ENCODE assay signal across 8 mouse cellular contexts in the genomic region with DNA sequence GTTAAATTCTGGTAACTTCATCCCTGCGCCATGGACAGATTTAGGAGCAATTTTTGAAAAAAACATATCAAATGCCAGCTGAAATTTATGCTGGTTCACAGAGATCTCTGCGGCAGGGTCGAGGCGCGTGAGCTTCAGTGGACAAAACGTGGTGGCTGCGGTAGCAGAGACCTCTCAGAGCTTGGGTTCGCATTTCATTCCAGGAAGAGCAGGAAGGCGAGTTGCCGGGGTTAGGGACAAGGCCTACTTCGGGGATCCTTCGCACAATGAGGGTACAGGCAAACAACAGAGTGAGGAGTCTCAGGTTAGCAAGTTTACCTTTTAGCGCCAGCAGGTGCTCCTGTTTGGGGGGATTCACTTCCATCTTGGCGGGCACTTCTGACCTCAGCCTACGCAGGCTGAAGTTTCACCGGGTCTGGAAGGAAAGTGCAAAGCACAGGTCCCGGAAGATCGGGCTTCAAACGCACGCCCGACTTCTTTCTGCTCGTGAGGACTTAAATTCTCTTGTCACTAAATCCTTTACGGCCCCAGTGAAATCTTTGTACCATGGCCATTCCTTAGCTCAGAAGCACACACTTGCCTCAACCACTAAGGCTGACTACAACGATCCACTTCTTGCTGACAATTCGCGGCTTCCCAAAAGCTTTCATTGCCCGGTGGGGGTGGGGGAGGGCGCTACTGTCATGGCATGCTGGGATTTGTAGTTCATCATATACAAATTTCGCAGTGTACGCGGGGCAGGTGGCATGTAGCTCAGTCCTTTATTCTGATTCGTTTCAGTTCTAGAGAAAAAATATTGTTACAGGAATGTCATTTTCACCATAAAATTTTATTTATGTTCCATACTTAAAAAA. TPM values are rescaled to one million over a fixed set of nuclear protein-coding genes. Genes with fewer than 3 reads are reported as not detected.
A peak's percentile ranks its signal among the peaks of the same experiment; 100 is the strongest.
DNase-seq lines count a peak whose midpoint lies in the region; ATAC-seq and TF ChIP-seq lines count a peak whose summit lies in the region.

A gene (minus strand): TSS at position 674 of the 854 bp plus-strand sequence.

- ATAC-seq in forebrain, embryonic 12.5 days (ENCODE audit: low FRiP score): peak; percentile 90
- ATAC-seq in megakaryocyte-erythroid progenitor cell, adult 5-6 weeks (replicated peaks; ENCODE audit: low FRiP score, low TSS enrichment, poor library complexity, severe bottlenecking): peak; percentile 72

- TF ChIP-seq CTCF in lung, adult 2 months (IDR thresholded peaks at IDR 0.05; ENCODE audit: insufficient read depth, low read length): no peak
- no peak for TF ChIP-seq CTCF in thymus, adult 2 months (IDR thresholded peaks at IDR 0.05; ENCODE audit: borderline replicate concordance, control insufficient read depth, extremely low read depth, insufficient read depth, low read length, poor library complexity)

- H3K9me3 ChIP-seq in forebrain, embryonic 12.5 days: no peaks in the 10 kb centered on the region

- peaks cover 5% of the 10 kb centered on the region; the same call in 1 of the 2 replicates for H3K4me1 ChIP-seq in lung, adult 2 months (ENCODE audit: control insufficient read depth, insufficient read depth, low read length)
- H3K4me1 ChIP-seq in forebrain, embryonic 12.5 days: peaks cover 22% of the 10 kb centered on the region
- peaks cover 3% of the 10 kb centered on the region for H3K4me1 ChIP-seq in thymus, adult 2 months (replicated peaks; ENCODE audit: control insufficient read depth, insufficient read depth, low read length)

- peak within 1 kb of the TSS; percentile 68 for H3K4me2 ChIP-seq in forebrain, embryonic 12.5 days

- peak within 1 kb of the TSS; percentile 93 for H3K4me3 ChIP-seq in lung, adult 2 months (replicated peaks; ENCODE audit: extremely low read depth, low read depth, low read length)
- peak within 1 kb of the TSS; percentile 88 for H3K4me3 ChIP-seq in forebrain, embryonic 12.5 days (replicated peaks)
- peak within 1 kb of the TSS; percentile 82 for H3K4me3 ChIP-seq in thymus, adult 2 months (ENCODE audit: control insufficient read depth, insufficient read depth, low read length)

- peak; percentile 76 for DNase-seq in lung, adult 2 months
- no peak for DNase-seq in lung, postnatal 10 days
- peak in 1 of 2 experiments; percentile 93 for DNase-seq in adrenal gland, postnatal 36 days
- no peak for DNase-seq in heart, postnatal 4 days
- peak; percentile 25 for DNase-seq in layer of hippocampus, adult 9-11 months
- peak; percentile 82 for DNase-seq in thymus, adult 2 months

- peak within 1 kb of the TSS; percentile 80 for H3K27ac ChIP-seq in forebrain, embryonic 12.5 days
- H3K27ac ChIP-seq in thymus, adult 2 months (ENCODE audit: control insufficient read depth, insufficient read depth, low read length): peak within 1 kb of the TSS; percentile 66

- H3K36me3 ChIP-seq in forebrain, embryonic 12.5 days (replicated peaks): peaks cover 18% of the 10 kb centered on the region
- H3K36me3 ChIP-seq in thymus, adult 2 months (ENCODE audit: control insufficient read depth, insufficient read depth, low read length): peaks cover 10% of the 10 kb centered on the region

- H3K27me3 ChIP-seq in forebrain, embryonic 12.5 days: no peaks in the 10 kb centered on the region
- no peaks in the 10 kb centered on the region for H3K27me3 ChIP-seq in thymus, adult 2 months (ENCODE audit: control insufficient read depth, insufficient read depth, low read length)

- H3K9ac ChIP-seq in forebrain, embryonic 12.5 days: peak within 1 kb of the TSS; percentile 84

- TF ChIP-seq POLR2A in lung, adult 2 months (IDR thresholded peaks at IDR 0.05; ENCODE audit: borderline replicate concordance, extremely low read depth, low read depth, low read length): peak; percentile 55; the same call in 1 of the 2 replicates
- no peak for TF ChIP-seq POLR2A in thymus, adult 2 months (IDR thresholded peaks at IDR 0.05; ENCODE audit: control insufficient read depth, extremely low read depth, insufficient read depth, low read length, poor library complexity)

- under 1% methylated on average over 32 of the region's 32 CpGs for WGBS in lung, adult 2 months
- under 1% methylated on average over 32 of the region's 32 CpGs for WGBS in forebrain, embryonic 12.5 days
- under 1% methylated on average over 32 of the region's 32 CpGs for WGBS in thymus, adult 2 months

RNA-seq across cellular contexts. Expression of the gene that starts here (rescaled TPM):
- polyA plus RNA-seq in lung, adult 2 months (2012; rRNA removed): 4.7 and 6.9 TPM in 2 replicates
- total RNA-seq in adrenal gland, postnatal 36 days (2021): 10 to 100 TPM; 62.3 to 66.2 TPM
- 88.3 and 91.9 TPM in 2 replicates for polyA plus RNA-seq in forebrain, embryonic 12.5 days (2016; fragmentation: Nextera tagmentation; extraction: Ambion mirVana)
- 10 to 100 TPM; 35.3 to 35.8 TPM for total RNA-seq in heart, postnatal 4 days (2021)
- total RNA-seq in megakaryocyte-erythroid progenitor cell, adult 5-6 weeks (2014; fragmentation: Nextera tagmentation): 25.1 and 36.0 TPM in 2 replicates
- total RNA-seq in megakaryocyte-erythroid progenitor cell, adult 5-6 weeks (2017): 63.3 and 69.3 TPM in 2 replicates
- 9.4 and 10.4 TPM in 2 replicates for polyA plus RNA-seq in thymus, adult 2 months (2012; rRNA removed)

Comparison
In these comparisons a context has a peak if more than half of its experiments do, and no peak if none do; other contexts are left out.
1. DNase-seq: peak in lung, adult 2 months (single experiment), layer of hippocampus, adult 9-11 months (single experiment) and thymus, adult 2 months (single experiment); none in lung, postnatal 10 days (single experiment) and heart, postnatal 4 days (single experiment).
2. Peak in every context shown above with its lines, with median percentiles within 50 percentile points of each other: H3K4me3 ChIP-seq.